Mouse (Mus musculus) effector memory CD4-positive, alpha-beta T cell, adult 7 months (primary cell): ENCODE measurements around the gene Vwf. TPM values are rescaled to one million over a fixed set of nuclear protein-coding genes. Genes with fewer than 3 reads are reported as not detected.

Experiments
- polyA plus RNA-seq: library from polyadenylated mRNA; unstranded; fragments of 100-300 nt; shearing (Covaris generic); gene quantifications from one replicate; pipeline ENCODE4 v1.2.1, GENCODE M21; 2017

The Vwf gene
- 0.85 TPM for polyA plus RNA-seq

GRCm38 (mm10) chr6:125546474-125546873 is at the start of gene Vwf:
Gene Vwf (plus strand): TSS chr6:125546774.

GRCm38 (mm10) chr6:125690057-125690703 is 143.6 kb downstream of the Vwf start, which contains the start of gene Ano2:
Gene Ano2 (plus strand): TSS chr6:125690419.

Other genes with a start within 250 kb of the Vwf start
- gene Ltbr, start 232.9 kb upstream of the Vwf start, polyA plus RNA-seq: not detected
- 0.18 TPM for gene Scnn1a, start 226.1 kb upstream of the Vwf start, polyA plus RNA-seq
- gene Tnfrsf1a, start 197.4 kb upstream of the Vwf start, polyA plus RNA-seq: 29.2 TPM
- not detected for gene Plekhg6, start 166.0 kb upstream of the Vwf start, polyA plus RNA-seq
- gene Cd9, start 52.0 kb upstream of the Vwf start, polyA plus RNA-seq: 192 TPM
- 0.27 TPM for gene Ano2, start 143.6 kb downstream of the Vwf start, polyA plus RNA-seq